Mouse (Mus musculus): ENCODE measurements at regions not wholly inside any gene's neighbourhood (a gene's known extent, or its start where the extent isn't known, plus 50 kb on each side); places are given as distances from the start of the nearest gene placed in this dataset.

- Histone ChIP-seq H3K9me3 (ENCODE audit: low read length) (no peaks in the 10 kb centered on the region), H3K4me2 (ENCODE audit: low read depth, low read length) (no peak overlapping the region), H3K36me3 (ENCODE audit: insufficient read depth, low read length) (no peaks in the 10 kb centered on the region), H3K27me3 (ENCODE audit: insufficient read depth, low read length) (no peaks in the 10 kb centered on the region), H3K4me1 (ENCODE audit: insufficient read depth, low read length) (no peaks in the 10 kb centered on the region), H3K9ac (replicated peaks; ENCODE audit: low read length) (no peak overlapping the region), H3K27ac (no peak overlapping the region), H3K4me3 (ENCODE audit: low read length) (no peak overlapping the region)
- no peak for ATAC-seq
- DNase-seq (ENCODE audit: low spot score) = no peak
- WGBS = 92% methylated on average over 8 of the region's 8 CpGs
- no peak for TF ChIP-seq CTCF (IDR thresholded peaks at IDR 0.05; ENCODE audit: low read depth)
Observed at GRCm38 (mm10) chr4:8978949-8979348, 740.1 kb upstream of the Car8 start.

DNA sequence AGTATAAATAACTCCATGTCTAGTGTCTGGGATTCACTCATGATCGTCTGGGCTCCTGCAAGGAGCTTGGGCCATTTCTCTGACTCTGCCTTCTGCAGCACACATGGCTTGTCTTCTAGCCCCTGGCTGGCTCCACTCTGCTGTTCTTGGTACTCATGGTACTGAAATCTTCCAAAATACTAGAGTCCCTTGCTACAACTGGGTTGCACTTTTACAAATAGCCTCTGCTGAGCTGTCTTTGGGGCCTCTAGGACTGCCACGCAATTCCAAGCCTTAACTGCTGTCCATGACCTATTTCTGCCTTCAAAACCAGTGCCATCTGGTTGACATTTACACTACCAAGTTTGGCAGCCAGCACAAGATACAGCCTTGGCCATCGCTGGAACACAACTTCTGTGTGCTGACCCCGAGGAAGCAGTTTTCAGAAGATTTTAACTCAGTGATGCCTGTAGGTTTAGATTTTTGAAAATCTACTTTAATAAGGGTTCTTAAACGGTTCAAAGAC lies 731.2 kb upstream of the Car8 start:
- Histone ChIP-seq H3K4me2 (ENCODE audit: low read depth, low read length) (no peak overlapping the region), H3K4me3 (ENCODE audit: low read length) (no peak overlapping the region), H3K4me1 (ENCODE audit: insufficient read depth, low read length) (no peaks in the 10 kb centered on the region), H3K36me3 (ENCODE audit: insufficient read depth, low read length) (no peaks in the 10 kb centered on the region), H3K9me3 (ENCODE audit: low read length) (no peaks in the 10 kb centered on the region), H3K27me3 (ENCODE audit: insufficient read depth, low read length) (no peaks in the 10 kb centered on the region), H3K9ac (replicated peaks; ENCODE audit: low read length) (no peak overlapping the region), H3K27ac (no peak overlapping the region)
- no peak for TF ChIP-seq CTCF (IDR thresholded peaks at IDR 0.05; ENCODE audit: low read depth)
- DNase-seq (ENCODE audit: low spot score) (no peak), ATAC-seq (no peak)
- 79% methylated on average over 5 of the region's 5 CpGs for WGBS

- Histone ChIP-seq H3K9ac (replicated peaks; ENCODE audit: low read length) (no peak overlapping the region), H3K9me3 (ENCODE audit: low read length) (no peaks in the 10 kb centered on the region), H3K27me3 (ENCODE audit: insufficient read depth, low read length) (no peaks in the 10 kb centered on the region), H3K4me2 (ENCODE audit: low read depth, low read length) (no peak overlapping the region), H3K4me3 (ENCODE audit: low read length) (no peak overlapping the region), H3K27ac (no peak overlapping the region), H3K36me3 (ENCODE audit: insufficient read depth, low read length) (no peaks in the 10 kb centered on the region), H3K4me1 (ENCODE audit: insufficient read depth, low read length) (no peaks in the 10 kb centered on the region)
- no peak for TF ChIP-seq CTCF (IDR thresholded peaks at IDR 0.05; ENCODE audit: low read depth)
- 32% methylated on average over 3 of the region's 3 CpGs for WGBS
- no peak for ATAC-seq
- no peak for DNase-seq (ENCODE audit: low spot score)
Observed at GRCm38 (mm10) chr4:8968741-8969140, 729.9 kb upstream of the Car8 start.

DNA sequence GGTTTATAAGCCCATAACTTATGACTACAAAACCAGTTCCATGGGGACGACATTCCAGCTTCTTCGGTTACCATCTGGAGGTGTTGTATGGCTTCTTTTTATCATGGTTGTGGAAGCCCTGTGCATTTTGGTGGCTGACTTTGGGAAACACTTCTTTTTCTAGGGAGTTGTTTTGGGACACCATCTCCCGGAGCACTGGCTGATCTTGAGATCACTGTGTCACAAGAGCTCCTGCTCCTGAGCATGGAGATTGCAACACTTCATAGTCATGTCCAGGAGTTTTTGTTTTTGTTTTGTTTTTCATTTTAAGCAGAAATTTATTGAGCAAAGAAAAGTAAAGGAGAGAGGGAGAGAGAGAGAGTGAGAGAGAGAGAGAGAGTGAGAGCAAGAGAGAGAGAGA lies 729.1 kb upstream of the Car8 start:
- no peak for ATAC-seq
- H3K27ac ChIP-seq = no peak overlapping the region
- no peaks in the 10 kb centered on the region for H3K36me3 ChIP-seq (ENCODE audit: insufficient read depth, low read length)
- DNase-seq (ENCODE audit: low spot score) = no peak
- TF ChIP-seq CTCF (IDR thresholded peaks at IDR 0.05; ENCODE audit: low read depth) = no peak
- WGBS = 92% methylated on average over 3 of the region's 3 CpGs
- H3K4me3 ChIP-seq (ENCODE audit: low read length) = no peak overlapping the region
- no peaks in the 10 kb centered on the region for H3K27me3 ChIP-seq (ENCODE audit: insufficient read depth, low read length)
- no peak overlapping the region for H3K9ac ChIP-seq (replicated peaks; ENCODE audit: low read length)
- no peaks in the 10 kb centered on the region for H3K4me1 ChIP-seq (ENCODE audit: insufficient read depth, low read length)
- no peak overlapping the region for H3K4me2 ChIP-seq (ENCODE audit: low read depth, low read length)
- H3K9me3 ChIP-seq (ENCODE audit: low read length) = no peaks in the 10 kb centered on the region

GRCm38 (mm10) chr4:8965563-8965962 lies 726.7 kb upstream of the Car8 start:
- no peaks in the 10 kb centered on the region for H3K36me3 ChIP-seq (ENCODE audit: insufficient read depth, low read length)
- no peak overlapping the region for H3K4me3 ChIP-seq (ENCODE audit: low read length)
- no peak for TF ChIP-seq CTCF (IDR thresholded peaks at IDR 0.05; ENCODE audit: low read depth)

DNA sequence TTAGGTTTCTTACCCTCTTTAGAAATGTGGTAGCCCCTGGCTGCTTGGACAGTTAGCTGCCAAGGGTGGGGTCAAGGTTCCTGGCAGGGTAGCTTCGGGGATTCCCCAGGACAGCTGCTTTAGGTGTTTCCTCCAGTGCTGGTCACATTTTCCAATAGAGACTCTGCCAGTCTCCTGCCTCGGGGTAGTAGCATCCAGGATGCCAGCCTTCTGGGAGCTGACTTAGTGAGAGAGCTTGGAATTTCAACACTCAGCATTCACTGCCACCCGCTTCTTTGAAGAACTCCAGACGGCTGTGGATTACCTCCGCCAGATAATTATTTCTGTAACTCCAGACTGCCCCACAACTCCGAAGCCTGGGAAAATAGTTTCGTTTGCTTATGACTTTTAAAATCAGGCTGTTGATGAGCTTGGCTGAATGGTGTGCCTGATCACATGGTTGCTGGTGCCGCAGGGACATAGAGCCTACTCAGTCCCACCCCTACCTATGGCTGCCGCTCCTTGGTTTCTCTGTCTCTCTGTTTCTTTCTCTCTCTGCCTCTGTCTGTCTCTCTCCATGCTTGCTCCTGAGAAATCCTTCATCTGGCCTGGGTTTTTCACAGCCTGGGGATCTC lies 724.2 kb upstream of the Car8 start:
- no peak overlapping the region for H3K4me3 ChIP-seq (ENCODE audit: low read length)
- no peak overlapping the region for H3K4me2 ChIP-seq (ENCODE audit: low read depth, low read length)
- H3K4me1 ChIP-seq (ENCODE audit: insufficient read depth, low read length) = no peaks in the 10 kb centered on the region
- no peak for ATAC-seq
- H3K27ac ChIP-seq = no peak overlapping the region
- no peaks in the 10 kb centered on the region for H3K27me3 ChIP-seq (ENCODE audit: insufficient read depth, low read length)
- H3K9me3 ChIP-seq (ENCODE audit: low read length) = no peaks in the 10 kb centered on the region
- no peak overlapping the region for H3K9ac ChIP-seq (replicated peaks; ENCODE audit: low read length)
- no peak for DNase-seq (ENCODE audit: low spot score)
- 68% methylated on average over 9 of the region's 9 CpGs for WGBS
- H3K36me3 ChIP-seq (ENCODE audit: insufficient read depth, low read length) = no peaks in the 10 kb centered on the region
- no peak for TF ChIP-seq CTCF (IDR thresholded peaks at IDR 0.05; ENCODE audit: low read depth)

More at GRCm38 (mm10) chr4:8965563-8965962, 726.7 kb upstream of the Car8 start:
- 90% methylated on average over 5 of the region's 5 CpGs for WGBS
- no peaks in the 10 kb centered on the region for H3K4me1 ChIP-seq (ENCODE audit: insufficient read depth, low read length)
- H3K9ac ChIP-seq (replicated peaks; ENCODE audit: low read length) = no peak overlapping the region
- ATAC-seq (no peak), DNase-seq (ENCODE audit: low spot score) (no peak)
- no peak overlapping the region for H3K4me2 ChIP-seq (ENCODE audit: low read depth, low read length)
- H3K9me3 ChIP-seq (ENCODE audit: low read length) = no peaks in the 10 kb centered on the region
- H3K27me3 ChIP-seq (ENCODE audit: insufficient read depth, low read length) = no peaks in the 10 kb centered on the region
- H3K27ac ChIP-seq = no peak overlapping the region

- Histone ChIP-seq H3K27me3 (ENCODE audit: insufficient read depth, low read length) (no peaks in the 10 kb centered on the region), H3K4me1 (ENCODE audit: insufficient read depth, low read length) (peaks cover under 1% of the 10 kb centered on the region; the same call in 1 of the 2 replicates), H3K27ac (no peak overlapping the region), H3K36me3 (ENCODE audit: insufficient read depth, low read length) (no peaks in the 10 kb centered on the region), H3K4me3 (ENCODE audit: low read length) (no peak overlapping the region), H3K9me3 (ENCODE audit: low read length) (no peaks in the 10 kb centered on the region), H3K4me2 (ENCODE audit: low read depth, low read length) (no peak overlapping the region), H3K9ac (replicated peaks; ENCODE audit: low read length) (no peak overlapping the region)
- WGBS = 69% methylated on average over 6 of the region's 6 CpGs
- DNase-seq (ENCODE audit: low spot score) (no peak), ATAC-seq (no peak)
- no peak for TF ChIP-seq CTCF (IDR thresholded peaks at IDR 0.05; ENCODE audit: low read depth)
Observed at GRCm38 (mm10) chr4:8961851-8962250, 723.0 kb upstream of the Car8 start.

Measured in hindbrain, postnatal 0 days (tissue).